Mouse (Mus musculus) adrenal gland, postnatal 4 days (tissue): ENCODE results near the gene Atp10b. TPM values are rescaled to one million over a fixed set of nuclear protein-coding genes. Genes with fewer than 3 reads are reported as not detected.
"Not testable (repeated sequence)": the region's sequence is repeated elsewhere in the genome, so short reads cannot be mapped to it uniquely, and the experiment has no call there.

Experiments
- DNase-seq, 2 experiments: peaks; one replicate each; pipeline ENCODE4 v3.0.0; 2021 to 2022; ENCODE audit warnings: low spot score in 2 of 2, mixed read lengths in 2 of 2
- long read RNA-seq, 2 experiments: library from polyadenylated mRNA; stranded (forward); transcript quantifications; one replicate each; pipeline ENCODE4 v2.0.0; 2021
- total RNA-seq, 2 experiments: library from RNA; stranded (reverse); gene quantifications; 2 replicates each; pipeline ENCODE4 v1.2.3; 2021

Gene Atp10b
- total RNA-seq, result under 1 TPM; 0.62 TPM
- long read RNA-seq, experiment 1, result 0 reads
- long read RNA-seq, experiment 2, result 0 reads

GRCm38 (mm10) chr11:43149577-43149976 is at the start of gene Atp10b:
Gene Atp10b (plus strand): TSS chr11:43149877.
- DNase-seq, result no peak

- no peak for DNase-seq
Observed at GRCm38 (mm10) chr11:43101357-43101756, 48.3 kb upstream of the Atp10b start.

GRCm38 (mm10) chr11:43125908-43126477 is 23.7 kb upstream of the Atp10b start:
- no peak for DNase-seq

GRCm38 (mm10) chr11:43126573-43126972 is 23.1 kb upstream of the Atp10b start:
- DNase-seq, result not testable (repeated sequence)

- DNase-seq, result no peak
Observed at GRCm38 (mm10) chr11:43141296-43141695, 8.4 kb upstream of the Atp10b start.

GRCm38 (mm10) chr11:43142811-43143210 is 6.9 kb upstream of the Atp10b start:
- no peak for DNase-seq

- no peak for DNase-seq
Observed at GRCm38 (mm10) chr11:43144178-43144577, 5.5 kb upstream of the Atp10b start.

GRCm38 (mm10) chr11:43144882-43145281 is 4.8 kb upstream of the Atp10b start:
- not testable (repeated sequence) for DNase-seq

- peak in 1 of 2 experiments; percentile 8 for DNase-seq
Observed at GRCm38 (mm10) chr11:43147380-43147779, 2.3 kb upstream of the Atp10b start.

- no peak for DNase-seq
Observed at GRCm38 (mm10) chr11:43148341-43148740, 1.3 kb upstream of the Atp10b start.

GRCm38 (mm10) chr11:43155004-43155403 is 5.3 kb downstream of the Atp10b start:
- DNase-seq, result no peak

- DNase-seq, result no peak
Observed at GRCm38 (mm10) chr11:43155417-43155816, 5.7 kb downstream of the Atp10b start.

- no peak for DNase-seq
Observed at GRCm38 (mm10) chr11:43158814-43159213, 9.1 kb downstream of the Atp10b start.

- no peak for DNase-seq
Observed at GRCm38 (mm10) chr11:43160188-43160942, 10.7 kb downstream of the Atp10b start.

GRCm38 (mm10) chr11:43170601-43171000 is 20.9 kb downstream of the Atp10b start:
- DNase-seq, result no peak

GRCm38 (mm10) chr11:43174359-43175116 is 24.9 kb downstream of the Atp10b start:
- no peak for DNase-seq

GRCm38 (mm10) chr11:43182401-43182800 is 32.7 kb downstream of the Atp10b start:
- no peak for DNase-seq

GRCm38 (mm10) chr11:43182816-43183215 is 33.1 kb downstream of the Atp10b start:
- DNase-seq, result no peak

GRCm38 (mm10) chr11:43183457-43183856 is 33.8 kb downstream of the Atp10b start:
- no peak for DNase-seq

- no peak for DNase-seq
Observed at GRCm38 (mm10) chr11:43186291-43186690, 36.6 kb downstream of the Atp10b start.

GRCm38 (mm10) chr11:43189817-43190593 is 40.3 kb downstream of the Atp10b start:
- no peak for DNase-seq
